Mouse (Mus musculus) fibroblast of lung, adult 2 months (primary cell): ENCODE results near the gene Gm8251.
"Not testable (repeated sequence)": the region's sequence is repeated elsewhere in the genome, so short reads cannot be mapped to it uniquely, and the experiment has no call there.

Experiments used
- DNase-seq: peaks from one replicate; pipeline ENCODE4 v3.0.0-alpha.2; 2011; ENCODE audit warnings: low read depth

Gene Gm8251

DNA sequence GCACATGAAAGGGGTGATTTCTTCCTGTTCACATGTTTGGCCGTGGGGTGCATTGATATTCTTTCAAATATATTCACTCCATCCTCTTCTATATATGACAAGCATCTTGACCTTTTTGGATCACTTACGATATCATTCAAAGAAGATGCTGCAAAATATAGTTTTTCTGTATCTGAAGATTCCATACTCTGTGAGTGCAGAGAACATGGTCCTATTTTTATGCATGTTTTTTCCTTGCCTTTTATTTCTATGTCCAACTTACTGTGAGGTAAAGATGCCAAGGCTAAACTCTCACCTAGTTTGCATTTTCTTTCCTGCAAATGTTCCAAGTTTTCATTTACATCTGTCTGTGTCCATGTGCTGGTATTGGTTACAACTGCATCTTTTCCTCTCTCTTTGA lies at the start of gene Gm8251:
Gm8251 (minus strand) TSS at position 101 of the 400 bp plus-strand sequence.
- DNase-seq = no peak

DNA sequence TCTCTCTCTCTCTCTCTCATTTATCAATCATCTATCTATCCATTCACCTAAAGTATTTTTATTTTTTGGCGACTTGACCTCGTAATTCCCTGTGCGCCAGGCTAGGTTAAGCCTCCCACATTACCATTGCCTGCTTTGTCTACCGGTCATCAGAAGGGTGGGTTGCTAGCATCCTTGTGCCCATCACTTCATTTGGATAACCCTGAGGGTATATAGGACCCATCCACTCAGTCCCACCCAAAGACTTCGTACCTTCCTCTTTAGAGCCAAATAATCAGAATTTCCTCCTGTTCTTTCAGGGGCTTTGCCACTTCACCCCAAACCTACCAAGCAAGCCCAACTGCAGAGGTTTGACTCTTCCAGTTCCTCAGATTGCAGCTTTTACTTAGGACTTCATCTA lies 41.2 kb upstream of the Gm8251 start:
- DNase-seq = no peak

DNA sequence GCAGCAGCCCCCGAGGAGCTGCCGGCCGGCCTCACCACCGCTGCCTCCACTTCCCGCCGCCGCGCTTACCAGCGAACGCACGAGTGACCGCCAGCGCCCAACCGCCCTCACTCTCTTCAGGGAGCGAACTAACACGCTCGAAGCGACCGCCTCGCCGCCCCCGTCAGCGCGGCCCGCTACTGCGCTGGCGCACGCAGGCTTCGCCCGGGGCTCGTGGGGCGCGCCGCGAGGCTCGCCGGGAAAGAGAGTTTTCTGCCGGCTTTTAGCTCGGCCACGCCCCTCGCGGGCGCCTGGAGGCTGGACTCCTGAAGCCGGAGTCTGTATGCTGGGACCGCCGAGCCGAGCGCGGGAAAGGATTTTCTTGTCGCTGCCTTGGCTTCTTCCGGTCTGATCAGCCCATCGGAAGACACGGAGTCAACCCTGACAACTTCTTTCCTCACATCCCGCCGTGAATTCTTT lies 40.6 kb upstream of the Gm8251 start, which contains the start of gene Tex30:
Tex30 (minus strand) TSS at position 183 of the 459 bp plus-strand sequence.
- DNase-seq = peak; percentile 87

DNA sequence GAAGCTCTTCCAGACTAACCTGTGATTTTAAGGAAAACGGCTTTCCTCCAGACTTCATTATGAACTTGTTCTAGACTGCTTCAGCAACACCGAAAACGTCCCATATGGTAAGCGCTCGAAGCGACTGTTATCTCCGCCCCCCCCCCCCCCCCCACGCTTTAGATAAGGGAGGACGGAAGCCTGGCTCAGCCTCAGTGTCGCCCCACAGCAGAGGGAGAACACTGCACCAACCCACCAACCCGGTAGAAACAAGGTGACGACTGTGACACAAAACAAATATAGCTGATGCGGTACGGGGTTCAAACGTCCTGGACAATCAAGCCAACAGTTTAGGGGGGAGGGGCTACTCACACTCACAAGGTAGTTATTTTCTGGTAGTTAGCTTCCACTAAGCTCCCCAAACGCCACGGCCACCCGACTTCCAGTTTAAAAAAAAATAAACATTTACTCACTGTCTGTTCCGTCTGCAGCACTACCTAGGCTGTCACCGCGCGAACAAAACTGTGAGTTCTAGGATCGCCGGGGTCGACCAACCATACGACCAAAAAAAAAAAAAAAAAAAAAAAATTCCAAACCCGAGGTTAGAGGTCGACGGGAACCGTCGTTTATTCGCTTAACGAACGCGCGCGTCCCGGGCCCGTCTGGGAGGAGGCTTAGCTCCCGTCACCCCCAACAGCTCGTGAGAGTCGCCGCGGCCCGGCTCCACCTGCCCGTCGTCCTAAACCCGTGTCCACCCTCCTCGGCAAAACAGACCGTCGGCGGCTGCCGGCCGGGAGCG lies 39.9 kb upstream of the Gm8251 start:
- DNase-seq = no peak

DNA sequence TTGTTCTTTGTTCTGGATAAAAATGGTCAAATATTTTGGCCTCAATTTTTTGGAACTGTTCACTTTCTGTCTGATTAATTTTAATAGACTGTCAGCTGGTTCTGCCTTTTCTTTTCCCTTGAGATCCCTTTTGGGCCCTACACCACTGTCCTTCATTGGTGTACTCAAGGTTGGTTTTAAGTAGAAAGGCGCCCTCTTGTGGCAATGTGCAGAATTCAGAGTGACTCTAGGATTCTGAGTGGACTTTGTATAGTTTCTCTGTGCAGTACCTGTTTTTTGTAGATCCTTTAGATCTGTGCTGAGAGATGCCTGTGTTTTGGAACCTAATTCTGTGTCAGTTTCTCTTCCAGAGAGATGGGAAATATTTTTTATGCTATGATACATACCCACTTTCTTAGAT lies 2.9 kb upstream of the Gm8251 start:
- peak; percentile 25 for DNase-seq

DNA sequence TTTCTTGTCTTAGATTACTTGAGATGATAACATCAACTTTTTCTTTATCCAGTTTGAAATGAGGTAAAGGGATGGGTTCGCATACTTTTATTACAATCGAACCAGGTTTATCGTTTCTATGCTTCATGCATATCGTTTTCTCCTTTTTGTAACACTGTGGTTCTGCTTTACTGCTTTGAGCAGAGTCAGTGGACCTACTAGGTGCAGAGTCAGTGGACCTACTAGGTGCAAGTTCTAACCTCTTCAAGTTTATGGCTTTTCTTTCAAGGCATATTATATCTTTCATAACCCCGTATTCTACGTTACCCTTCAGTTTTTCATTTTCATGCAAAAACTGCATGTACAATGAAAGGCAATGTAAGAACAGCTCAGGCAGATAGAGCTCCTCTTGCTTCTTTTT lies 1.7 kb upstream of the Gm8251 start:
- DNase-seq = no peak

DNA sequence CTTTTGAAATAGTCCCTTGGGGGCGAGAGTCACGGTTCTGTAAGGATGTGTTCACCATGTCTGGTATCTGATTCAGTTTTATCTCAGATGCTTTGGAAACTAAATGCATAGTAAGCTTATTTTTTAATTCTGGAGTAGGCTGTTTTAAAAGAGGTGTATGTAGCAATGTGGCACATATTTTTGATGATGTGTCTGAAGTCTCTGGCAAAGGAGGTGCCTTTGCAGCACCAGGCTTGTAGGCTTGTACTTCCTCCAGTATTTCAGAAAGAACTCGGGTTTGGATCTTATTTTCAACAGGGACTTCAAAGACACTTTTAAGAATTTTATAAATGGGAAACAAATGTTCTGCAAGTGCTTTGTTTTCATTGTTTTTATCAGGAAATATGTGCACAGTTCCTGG lies 3.9 kb downstream of the Gm8251 start:
- DNase-seq = no peak

DNA sequence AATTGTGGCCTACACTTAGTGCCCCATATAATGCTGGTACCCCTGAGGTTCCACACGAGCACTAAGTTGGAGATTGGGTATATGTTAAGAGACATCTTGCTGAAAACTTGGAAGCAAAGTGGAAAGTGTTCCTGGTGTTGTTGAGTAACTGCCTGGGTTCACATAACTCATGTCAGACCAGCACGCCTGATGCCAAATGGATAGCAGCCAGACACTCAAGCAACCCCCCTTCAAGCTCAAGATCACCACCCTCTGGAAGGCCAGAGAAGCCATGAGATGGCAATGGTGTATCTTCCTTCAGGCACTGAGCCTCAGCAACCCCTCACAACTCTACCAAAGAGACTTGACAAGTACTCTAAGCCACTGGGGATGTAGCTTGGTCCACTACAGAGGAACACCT lies 15.2 kb downstream of the Gm8251 start:
- DNase-seq = no peak

DNA sequence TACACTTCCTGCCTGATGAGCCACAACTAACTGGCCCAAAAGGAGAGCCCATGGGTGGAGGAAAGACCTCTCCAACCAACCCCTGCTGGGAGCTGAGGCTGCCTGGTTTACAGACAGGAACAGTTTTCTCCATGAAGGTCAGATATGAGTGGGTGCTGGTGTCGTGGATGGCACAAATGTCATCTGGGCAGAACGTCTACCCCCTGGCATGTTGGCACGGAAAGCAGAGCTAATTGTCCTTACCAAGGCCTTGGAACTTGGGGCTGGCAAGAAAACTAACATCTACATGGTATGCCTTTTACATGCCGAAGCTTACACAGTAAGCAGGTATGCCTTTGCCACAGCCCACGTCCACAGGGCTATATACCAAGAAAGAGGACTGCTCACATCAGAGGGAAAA lies 16.0 kb downstream of the Gm8251 start:
- not testable (repeated sequence) for DNase-seq

DNA sequence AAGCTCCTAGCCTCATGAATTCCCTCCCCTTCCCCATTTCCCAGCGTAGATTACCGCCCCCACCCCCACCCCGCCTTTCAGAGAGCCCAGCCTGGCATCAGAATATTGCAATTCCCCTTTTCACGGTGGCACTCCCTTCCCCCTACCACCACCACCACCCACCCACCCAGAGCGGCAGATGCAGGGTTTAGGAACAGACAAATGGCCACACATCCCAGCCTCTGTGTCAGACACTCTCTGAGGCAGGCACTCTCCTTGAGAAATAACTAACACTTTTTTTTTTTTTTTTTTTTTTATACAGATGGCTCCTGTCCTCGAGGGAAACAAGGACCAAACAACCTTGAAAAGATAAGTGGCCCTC lies 19.2 kb downstream of the Gm8251 start:
- no peak for DNase-seq

DNA sequence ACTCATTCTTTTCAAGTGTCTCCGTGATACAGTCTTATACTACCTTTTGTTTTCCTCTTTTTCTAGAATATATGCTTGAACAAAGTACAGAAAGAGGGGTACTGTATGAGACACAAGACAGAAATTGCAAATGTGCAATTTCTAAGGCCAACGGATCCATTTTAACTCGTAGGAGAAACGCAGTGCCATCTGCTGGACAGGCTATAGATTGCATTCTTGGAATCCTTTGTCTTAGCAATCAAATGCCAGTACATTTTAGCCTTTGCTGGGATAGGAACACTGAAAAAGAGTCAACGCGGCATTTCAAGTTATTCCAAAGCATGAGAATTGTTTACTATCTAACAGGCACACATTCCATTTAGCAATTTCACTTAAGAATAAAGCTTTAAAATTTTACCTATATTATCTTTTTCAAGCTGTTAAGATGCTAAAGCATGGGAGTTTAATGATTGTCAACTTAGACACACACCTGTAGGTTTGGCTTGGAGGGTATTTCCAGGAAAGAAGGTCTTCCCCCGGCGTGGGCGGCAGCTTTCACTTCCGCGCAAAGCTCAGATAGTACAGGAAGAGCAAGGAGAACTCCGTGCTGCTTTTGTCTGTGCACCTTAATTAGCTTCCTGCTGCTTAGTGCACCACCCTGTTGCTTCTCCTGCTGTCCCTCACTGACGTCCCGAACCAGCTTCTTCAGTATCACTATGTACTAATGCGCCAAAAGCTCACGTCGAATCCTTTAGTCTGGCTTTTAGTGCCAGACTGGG lies 19.8 kb downstream of the Gm8251 start:
- peak; percentile 17 for DNase-seq

DNA sequence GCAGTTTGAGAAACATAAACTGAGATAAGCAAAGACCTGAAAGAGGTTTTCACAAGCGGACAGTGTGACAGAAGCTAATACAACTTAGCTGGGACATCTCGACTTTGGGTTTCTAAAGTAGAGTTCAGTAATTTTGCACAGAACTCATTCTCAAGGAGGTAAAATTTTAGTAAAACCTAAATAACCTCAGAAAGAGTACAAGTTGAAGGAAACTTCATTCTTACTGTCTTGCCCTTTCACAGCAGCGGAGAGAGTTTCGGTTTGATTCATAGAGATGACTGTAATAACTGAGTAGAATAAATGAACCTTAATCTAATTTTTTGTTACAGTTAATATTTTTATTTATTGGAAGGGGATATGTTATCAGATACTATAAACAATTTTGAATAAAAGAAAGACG lies 28.8 kb downstream of the Gm8251 start:
- DNase-seq = no peak

DNA sequence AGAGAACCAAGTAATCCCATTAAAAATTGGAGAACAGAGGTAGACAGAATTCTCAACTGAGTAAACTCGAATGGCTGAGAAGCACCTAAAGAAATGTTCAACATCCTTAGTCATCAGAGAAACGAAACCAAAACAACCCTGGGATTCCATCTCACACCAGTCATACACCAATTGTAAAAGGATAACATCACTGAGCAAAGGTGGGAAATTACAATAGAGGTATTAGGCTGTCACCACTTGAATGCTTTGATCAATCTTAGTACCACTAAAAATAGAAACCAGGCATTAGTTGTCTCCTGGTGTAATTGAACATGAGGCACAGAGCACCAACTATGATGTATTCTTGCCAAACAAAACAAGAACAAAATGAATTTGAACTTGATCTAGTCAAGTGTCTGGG lies 29.5 kb downstream of the Gm8251 start:
- DNase-seq = no peak

DNA sequence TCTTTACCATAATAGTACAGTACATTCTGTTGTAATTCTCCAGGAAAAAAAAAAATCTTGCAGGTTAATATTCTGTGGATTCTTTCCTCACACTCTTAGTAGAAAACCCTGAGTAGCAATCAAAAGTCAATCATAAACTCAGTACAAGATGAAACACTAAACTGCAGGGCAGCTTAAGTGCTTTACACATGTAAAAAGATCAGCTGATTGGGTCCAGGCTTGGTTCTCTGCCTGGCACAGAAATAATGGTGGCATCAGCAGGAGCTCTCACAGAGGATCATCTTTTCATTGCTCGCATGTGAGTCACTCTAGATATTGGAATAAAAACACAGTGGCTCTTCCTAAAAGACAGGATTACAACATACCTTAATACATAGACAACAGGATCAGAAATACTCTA lies 34.1 kb downstream of the Gm8251 start:
- DNase-seq = no peak

DNA sequence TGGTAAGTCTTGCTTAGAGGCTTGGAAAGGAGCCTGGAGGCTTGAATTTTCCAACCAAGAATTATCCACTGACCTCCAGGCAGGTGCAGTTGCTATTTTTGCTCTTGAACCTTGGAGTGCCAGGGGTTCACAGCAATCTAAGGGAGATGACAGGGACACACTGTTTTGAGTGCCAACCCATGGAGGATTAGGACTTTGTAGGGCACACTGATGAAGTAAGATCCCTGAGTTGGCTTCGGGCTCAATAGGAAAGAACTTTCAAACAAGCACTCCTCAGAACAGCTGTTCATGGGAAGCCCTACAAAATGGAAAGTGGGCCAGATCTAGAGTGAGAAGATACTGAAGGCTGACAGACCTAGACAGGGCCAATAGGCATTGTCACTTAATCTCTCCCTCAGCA lies 39.1 kb downstream of the Gm8251 start:
- DNase-seq = no peak

DNA sequence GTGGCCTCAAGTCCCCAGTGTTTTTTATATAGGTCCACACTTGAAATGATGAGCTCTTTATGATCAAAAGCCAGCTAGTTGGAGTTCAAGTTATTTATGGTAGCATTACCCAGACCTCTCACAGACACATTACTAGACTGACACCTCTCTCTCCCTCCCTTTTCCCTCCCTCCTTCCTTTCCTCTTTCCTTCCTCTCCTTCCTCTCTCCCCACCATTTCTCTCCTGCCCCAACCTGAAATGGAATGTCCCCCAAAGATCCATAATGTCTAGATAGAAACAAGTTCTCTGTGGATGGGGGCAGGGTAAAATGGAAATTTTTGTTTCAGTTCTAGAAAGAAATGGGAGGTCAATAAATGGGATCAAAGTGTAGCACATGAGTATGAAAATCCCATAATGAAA lies 41.8 kb downstream of the Gm8251 start, which contains the start of gene Mettl21c:
Mettl21c (minus strand) TSS at position 101 of the 400 bp plus-strand sequence.
- DNase-seq = no peak

DNA sequence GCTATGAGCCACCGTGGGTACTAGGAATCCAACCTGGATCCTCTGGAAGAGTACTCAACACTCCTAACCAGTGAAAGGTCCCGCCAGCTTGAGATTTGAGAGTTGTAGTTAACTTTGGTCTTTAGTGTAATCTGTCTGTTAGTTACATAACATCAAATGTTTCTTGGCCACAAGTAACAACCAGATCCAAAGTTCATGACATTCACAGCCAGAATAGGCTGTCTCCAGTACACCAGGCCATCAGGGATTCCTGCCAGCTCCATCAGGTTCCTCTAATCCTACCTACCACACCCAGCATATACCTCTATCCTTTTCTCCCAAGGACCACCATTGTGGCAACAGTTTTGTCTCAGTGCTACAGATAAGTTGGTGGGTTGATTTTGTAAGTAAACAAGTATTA lies 46.2 kb downstream of the Gm8251 start:
- no peak for DNase-seq
